Mouse (Mus musculus): Measurements from ENCODE around the gene Dmpk.
"Not testable (repeated sequence)": the region's sequence is repeated elsewhere in the genome, so short reads cannot be mapped to it uniquely, and the experiment has no call there.

The Dmpk gene

GRCm38 (mm10) chr7:19083701-19084100, at the start of gene Dmpk:
Dmpk (plus strand) TSS chr7:19083849.
- DNase-seq = peak; percentile 25 to 59

DNA sequence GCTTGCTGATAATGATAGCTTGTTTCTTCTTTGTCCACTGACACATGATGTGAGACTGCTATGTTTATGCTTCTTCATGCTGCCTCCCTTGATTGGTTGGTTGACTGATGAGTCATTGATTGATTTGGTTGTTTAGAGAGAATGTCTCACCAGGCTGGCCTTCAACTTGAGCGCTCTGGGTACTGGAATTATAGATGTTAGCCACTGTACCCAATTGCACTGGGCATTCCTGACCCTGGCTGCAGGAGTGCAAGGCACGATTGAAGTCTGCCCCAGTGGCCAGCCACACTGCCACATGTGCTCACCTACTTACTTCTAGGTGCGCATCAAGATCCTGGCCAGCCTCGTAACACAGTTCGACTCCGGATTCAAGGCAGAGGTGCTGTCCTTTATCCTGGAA, 39.0 kb upstream of the Dmpk start:
- DNase-seq = no peak

DNA sequence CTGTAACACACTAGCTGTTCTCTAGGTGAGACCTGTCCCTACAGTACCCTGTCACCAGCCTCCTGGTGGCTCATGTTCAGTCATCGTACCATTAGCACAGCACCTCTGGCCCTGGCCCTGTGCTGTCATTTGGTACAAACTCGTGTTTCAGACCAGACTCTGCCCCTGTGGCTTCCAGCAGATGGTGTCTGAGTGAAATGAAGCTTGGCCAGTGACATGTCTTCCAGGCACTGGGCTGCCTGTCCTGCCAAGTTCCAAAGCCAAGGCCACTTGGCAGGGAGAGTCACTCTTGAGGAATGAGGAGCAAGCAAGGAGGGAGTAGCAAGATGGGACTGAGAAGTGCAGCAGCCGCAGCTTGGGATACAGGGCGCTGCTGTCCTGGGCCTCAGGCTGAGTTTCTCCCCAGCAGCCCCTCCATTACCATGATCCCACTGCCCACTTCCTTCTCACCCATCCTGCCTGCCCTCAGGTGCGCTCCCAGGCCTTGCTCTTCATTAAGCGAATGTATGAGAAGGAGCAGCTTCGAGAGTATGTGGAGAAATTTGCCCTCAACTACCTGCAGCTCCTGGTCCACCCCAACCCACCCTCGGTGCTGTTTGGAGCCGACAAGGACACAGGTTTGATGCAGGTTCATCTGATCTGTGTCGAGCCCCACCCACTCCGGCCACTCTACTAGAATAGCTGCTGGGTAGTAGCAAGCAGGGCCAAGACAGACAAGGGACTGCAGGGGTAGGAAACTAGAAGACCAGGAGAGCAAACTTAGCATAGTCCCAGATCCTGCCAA, 37.2 kb upstream of the Dmpk start:
- DNase-seq = no peak

- no peak for DNase-seq
These were observed 35.6 kb upstream of the Dmpk start for GRCm38 (mm10) chr7:19048006-19048527.

GRCm38 (mm10) chr7:19049252-19049651, 34.4 kb upstream of the Dmpk start:
- no peak for DNase-seq

DNA sequence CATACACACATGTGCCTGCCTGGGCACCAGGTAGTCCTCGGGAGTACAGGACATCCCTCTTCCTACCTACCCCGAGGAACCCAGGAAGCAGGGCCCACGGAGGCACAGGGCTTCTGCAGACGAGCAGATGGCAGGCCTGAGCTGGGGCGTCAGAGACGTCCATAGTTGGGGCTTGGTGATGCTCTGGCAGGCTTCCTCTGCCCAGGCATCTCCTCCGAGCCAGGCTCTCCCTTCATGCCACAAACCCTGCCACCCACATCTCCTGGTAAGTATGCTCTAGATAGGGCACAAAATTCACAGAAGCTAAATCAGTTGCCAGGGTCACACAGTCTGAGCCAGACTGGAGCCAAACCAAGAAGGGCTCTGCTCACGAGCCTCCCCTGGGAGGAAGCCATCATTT, 33.5 kb upstream of the Dmpk start:
- DNase-seq = no peak

DNA sequence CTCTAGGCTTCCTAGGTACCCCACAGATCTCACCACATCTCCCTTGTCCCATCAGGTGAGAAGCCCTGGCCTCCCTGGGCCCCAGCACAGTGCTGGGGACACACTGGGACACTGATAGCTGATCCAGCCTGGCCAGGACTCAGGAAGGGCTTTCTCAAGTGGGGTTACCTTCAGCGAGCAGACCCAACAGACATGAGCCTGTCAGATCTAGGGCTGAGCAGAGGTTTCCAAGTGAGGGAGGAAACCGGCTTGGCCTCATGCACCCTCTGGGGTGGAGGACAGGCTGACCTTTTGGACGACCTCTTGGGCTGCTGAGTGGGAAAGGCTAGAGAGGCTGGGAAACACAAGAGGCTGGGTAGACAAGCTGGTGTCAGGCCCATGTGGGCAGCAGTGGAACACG, 32.5 kb upstream of the Dmpk start:
- DNase-seq = no peak

GRCm38 (mm10) chr7:19052345-19053135, 31.1 kb upstream of the Dmpk start:
- DNase-seq = no peak

DNA sequence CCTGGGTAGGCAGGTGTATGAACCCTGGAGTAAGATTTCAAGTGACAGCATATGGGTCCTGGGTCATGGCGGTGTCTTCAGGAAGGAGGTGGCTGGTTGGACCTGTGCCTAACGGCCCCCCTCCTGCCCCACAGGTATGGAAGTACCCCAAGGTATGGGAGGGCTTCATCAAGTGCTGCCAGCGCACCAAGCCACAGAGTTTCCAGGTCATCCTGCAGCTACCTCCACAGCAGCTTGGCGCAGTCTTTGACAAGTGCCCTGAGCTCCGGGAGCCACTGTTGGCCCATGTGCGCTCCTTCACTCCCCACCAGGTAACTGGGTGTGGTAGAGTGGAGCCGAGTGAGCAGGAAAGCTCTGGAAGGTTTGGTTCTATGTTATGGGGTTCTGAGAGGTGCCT, 30.5 kb upstream of the Dmpk start:
- no peak for DNase-seq

DNA sequence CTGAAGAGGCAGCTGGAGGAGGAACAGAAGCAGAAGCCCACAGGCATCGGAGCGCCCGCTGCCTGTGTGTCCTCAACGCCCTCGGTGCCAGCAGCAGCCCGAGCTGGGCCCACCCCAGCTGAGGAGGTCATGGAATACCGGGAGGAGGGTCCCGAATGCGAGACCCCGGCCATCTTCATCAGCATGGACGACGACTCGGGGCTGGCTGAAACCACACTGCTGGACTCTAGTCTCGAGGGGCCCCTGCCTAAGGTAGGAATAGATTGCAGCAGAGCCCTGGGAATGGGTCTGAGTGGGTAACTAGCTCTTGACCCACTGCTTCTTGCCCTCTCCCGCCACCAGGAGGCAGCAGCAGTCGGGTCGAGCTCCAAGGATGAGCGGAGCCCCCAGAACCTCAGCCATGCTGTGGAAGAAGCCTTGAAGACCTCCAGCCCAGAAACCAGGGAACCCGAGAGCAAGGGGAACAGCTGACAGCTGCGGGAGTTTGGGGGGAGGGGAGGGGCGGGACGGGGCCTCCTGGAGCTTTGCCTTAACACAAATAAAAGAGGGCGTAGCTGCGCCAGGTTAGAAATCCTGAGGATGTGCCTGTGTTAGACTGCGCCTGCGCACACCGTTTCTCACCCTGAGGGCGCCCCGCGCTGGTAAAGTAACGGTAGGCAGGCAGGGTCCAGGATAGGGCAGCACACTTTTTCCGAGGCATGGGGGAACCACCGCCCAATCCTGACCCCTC, 29.4 kb upstream of the Dmpk start, which contains the start of gene Rsph6a:
Rsph6a (plus strand) TSS at position 644 of the 730 bp plus-strand sequence.
- DNase-seq = peak; percentile 56 to 63

GRCm38 (mm10) chr7:19054777-19055076, 28.9 kb upstream of the Dmpk start:
- no peak for DNase-seq

GRCm38 (mm10) chr7:19055108-19055507, 28.5 kb upstream of the Dmpk start:
- no peak for DNase-seq

GRCm38 (mm10) chr7:19057405-19057804, 26.2 kb upstream of the Dmpk start:
- DNase-seq = peak in 1 of 2 experiments; percentile 13

DNA sequence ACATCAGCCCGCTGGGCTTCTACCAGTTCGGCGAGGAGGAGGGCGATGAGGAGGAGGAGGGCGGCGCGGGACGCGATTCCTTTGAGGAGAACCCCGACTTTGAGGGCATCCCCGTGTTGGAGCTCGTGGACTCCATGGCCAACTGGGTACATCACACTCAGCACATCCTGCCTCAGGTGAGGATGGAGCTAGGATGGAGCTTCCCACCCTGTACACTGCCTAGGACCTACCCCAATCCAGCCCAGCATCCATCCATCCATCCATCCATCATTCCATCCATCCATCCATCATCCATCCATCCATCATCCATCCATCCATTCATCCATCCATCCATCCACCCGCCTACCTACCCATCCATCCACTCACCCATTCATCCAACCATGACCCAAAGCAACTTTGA, 17.8 kb upstream of the Dmpk start:
- DNase-seq = peak in 1 of 2 experiments; percentile 20

- DNase-seq = peak in 1 of 2 experiments; percentile 22
These were observed 16.6 kb upstream of the Dmpk start for GRCm38 (mm10) chr7:19067063-19067462.

GRCm38 (mm10) chr7:19067935-19068334, 15.7 kb upstream of the Dmpk start:
- DNase-seq = peak in 1 of 2 experiments; percentile 18

DNA sequence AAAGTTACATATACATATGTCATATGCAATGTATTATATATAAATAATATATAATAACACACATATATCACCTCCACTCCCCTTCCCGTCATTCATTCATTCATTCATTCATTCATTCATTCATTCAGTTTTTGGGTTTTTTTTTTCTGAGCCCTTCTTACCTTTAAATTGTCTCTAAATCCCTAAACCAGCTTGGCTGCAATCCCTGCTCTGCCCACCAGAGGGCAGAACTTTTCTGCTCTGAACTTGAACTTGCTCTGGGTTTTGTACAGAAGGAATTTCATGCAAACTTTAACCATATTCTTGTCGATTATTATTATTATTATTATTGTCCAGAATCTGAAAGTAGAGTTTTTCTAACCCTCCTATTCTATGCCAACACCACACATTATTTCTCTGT, 14.9 kb upstream of the Dmpk start:
- DNase-seq = peak; percentile 59 to 78

DNA sequence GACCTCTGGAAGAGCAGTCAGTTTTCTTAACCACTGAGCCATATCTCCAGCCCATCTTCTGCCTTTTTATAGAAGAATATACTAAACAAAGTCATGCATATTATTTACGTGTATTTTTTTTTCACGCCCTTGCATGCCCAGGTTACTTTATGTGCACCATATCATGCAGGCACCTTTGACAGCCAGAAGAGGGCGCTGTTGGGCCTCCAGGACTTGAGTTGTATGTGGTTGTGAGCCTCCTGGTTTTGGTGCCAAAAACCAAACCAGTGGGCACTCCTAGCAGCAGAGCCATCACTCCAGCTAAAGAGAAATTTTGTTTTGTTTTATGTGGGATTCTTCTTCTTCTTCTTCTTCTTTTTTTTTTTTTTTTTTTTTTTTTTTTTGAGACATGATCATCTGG, 14.1 kb upstream of the Dmpk start:
- peak; percentile 26 to 38 for DNase-seq

DNA sequence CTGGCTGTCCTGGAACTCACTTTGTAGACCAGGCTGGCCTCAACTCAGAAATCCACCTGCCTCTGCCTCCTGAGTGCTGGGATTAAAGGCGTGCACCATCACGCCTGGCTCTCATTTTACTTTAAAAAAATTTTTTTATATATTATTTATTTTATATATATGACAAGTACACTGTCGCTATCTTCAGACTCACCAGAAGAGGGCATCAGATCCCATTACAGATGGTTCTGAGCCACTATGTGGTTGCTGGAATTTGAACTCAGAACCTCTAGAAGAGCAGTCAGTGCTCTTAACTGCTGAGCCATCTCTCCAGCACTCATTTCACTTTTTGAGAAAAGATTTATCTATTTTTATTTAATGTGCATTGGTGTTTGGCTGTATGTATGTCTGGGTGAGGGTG, 12.6 kb upstream of the Dmpk start:
- not testable (repeated sequence) for DNase-seq

- peak in 1 of 2 experiments; percentile 53 for DNase-seq
These were observed 10.1 kb upstream of the Dmpk start for GRCm38 (mm10) chr7:19073504-19073903.

DNA sequence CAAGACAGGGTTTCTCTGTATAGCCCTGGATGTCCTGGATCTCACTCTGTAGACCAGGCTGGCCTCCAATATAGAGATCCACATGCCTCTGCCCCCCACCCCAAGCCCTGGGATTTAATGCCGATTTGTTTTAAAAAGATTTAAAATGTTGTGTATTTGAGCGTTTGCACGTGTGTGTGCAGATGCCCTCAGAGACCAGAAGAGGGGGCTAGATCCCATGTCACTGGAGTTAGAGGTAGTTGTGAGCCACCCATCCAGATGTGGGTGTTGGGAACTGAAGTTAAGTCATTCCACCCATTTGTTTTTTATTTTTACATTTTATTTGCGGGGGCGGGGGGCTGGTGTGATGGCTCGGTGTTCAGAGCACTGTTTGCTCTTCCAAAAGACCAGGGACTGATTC, 9.2 kb upstream of the Dmpk start:
- no peak for DNase-seq

- DNase-seq = no peak
These were observed 8.4 kb upstream of the Dmpk start for GRCm38 (mm10) chr7:19075231-19075630.
